Mouse (Mus musculus) heart, embryonic 16.5 days (tissue): Measurements from ENCODE around the gene Htr1d. TPM values are rescaled to one million over a fixed set of nuclear protein-coding genes. Genes with fewer than 3 reads are reported as not detected.

Experiments
- ATAC-seq: fragments of 200-750 bp; cut with Nextera tagmentation; replicated peaks from 2 replicates; pipeline ENCODE4 v1.8.0; 2017; ENCODE audit warnings: moderate number of reproducible peaks; ENCODE audit not compliant: insufficient read depth, low FRiP score; ENCODE audit errors: extremely low read depth
- H3K27ac ChIP-seq: fragments of 300-500 bp; sonication (generic); 2 replicates; pipeline ENCODE4 v1.5.1; 2014; ENCODE audit warnings: mild to moderate bottlenecking, low read length, control low read depth, moderate library complexity
- H3K27me3 ChIP-seq: fragments of 300-500 bp; sonication (generic); 2 replicates; pipeline ENCODE4 v1.6.1; 2014; ENCODE audit warnings: low read length, mixed read lengths; ENCODE audit not compliant: control insufficient read depth, insufficient read depth
- H3K36me3 ChIP-seq: fragments of 300-500 bp; sonication (generic); 2 replicates; pipeline ENCODE4 v1.6.1; 2014; ENCODE audit not compliant: control insufficient read depth, insufficient read depth
- H3K4me1 ChIP-seq: fragments of 300-500 bp; sonication (generic); 2 replicates; pipeline ENCODE4 v1.6.1; 2014; ENCODE audit warnings: low read length, mixed read lengths; ENCODE audit not compliant: control insufficient read depth, insufficient read depth
- H3K4me2 ChIP-seq: fragments of 300-500 bp; sonication (generic); 2 replicates; pipeline ENCODE4 v1.6.1; 2014; ENCODE audit warnings: low read depth, mild to moderate bottlenecking, control low read depth, low read length
- H3K4me3 ChIP-seq: fragments of 300-500 bp; sonication (generic); 2 replicates; pipeline ENCODE4 v1.5.1; 2014; ENCODE audit warnings: mild to moderate bottlenecking, control low read depth, low read length
- H3K9ac ChIP-seq: fragments of 300-500 bp; sonication (generic); 2 replicates; pipeline ENCODE4 v1.6.1; 2014; ENCODE audit warnings: low read length, control low read depth
- H3K9me3 ChIP-seq: fragments of 300-500 bp; sonication (generic); replicated peaks from 2 replicates; pipeline ENCODE4 v1.6.1; 2016; ENCODE audit warnings: low read length; ENCODE audit not compliant: control insufficient read depth
- WGBS: fragments of 180-500 bp; shearing (Covaris S2); extraction: QIAGEN DNeasy Blood & Tissue Kit; methylation state at CpG from one replicate; pipeline ENCODE4 v1.1.7; 2014; 5-methylcytosine and 5-hydroxymethylcytosine counted together
- polyA plus RNA-seq: library from polyadenylated mRNA; unstranded; fragments of >200 nt; fragmentation: Nextera tagmentation; extraction: Ambion mirVana; gene quantifications from 2 replicates; pipeline ENCODE4 v1.2.1, GENCODE M21; 2015

Htr1d gene
- 0.14 and 0.20 TPM in 2 replicates for polyA plus RNA-seq

- peak within 1 kb of the TSS; percentile 66 for H3K9ac ChIP-seq
- peaks cover 11% of the 10 kb centered on the region for H3K4me1 ChIP-seq
- H3K27me3 ChIP-seq = peaks cover 42% of the 10 kb centered on the region
- H3K9me3 ChIP-seq = no peaks in the 10 kb centered on the region
- H3K36me3 ChIP-seq = no peaks in the 10 kb centered on the region
- H3K4me2 ChIP-seq = peak within 1 kb of the TSS; percentile 95
- 77% methylated on average over 9 of the region's 9 CpGs for WGBS
- no peak for ATAC-seq
- no peak within 1 kb of the TSS for H3K27ac ChIP-seq
- H3K4me3 ChIP-seq = peak within 1 kb of the TSS; percentile 59
These were observed at the start of gene Htr1d for GRCm38 (mm10) chr4:136423224-136423623. TSS of gene Htr1d (plus strand) at chr4:136423524.

DNA sequence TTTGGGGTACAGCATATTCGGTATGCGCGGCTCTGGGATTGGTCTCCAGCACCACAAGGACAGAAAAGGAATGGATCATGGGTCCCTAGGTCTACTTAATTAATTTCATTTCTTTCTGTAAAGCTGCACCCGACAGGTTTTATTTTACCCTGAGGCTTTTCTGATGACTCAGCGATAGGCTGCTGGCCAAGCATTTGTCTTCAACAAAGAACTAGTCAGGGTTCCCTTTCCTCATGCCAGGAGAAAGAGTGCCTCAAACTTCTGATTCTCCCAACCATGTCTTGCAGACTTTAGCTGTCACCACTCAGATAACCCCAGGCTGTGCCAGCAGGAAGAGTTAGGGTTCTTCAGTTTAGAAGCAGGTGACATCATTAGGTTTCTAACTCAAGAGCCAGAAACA, 46.3 kb upstream of the Htr1d start:
- no peaks in the 10 kb centered on the region for H3K36me3 ChIP-seq
- H3K4me1 ChIP-seq = no peaks in the 10 kb centered on the region
- no peaks in the 10 kb centered on the region for H3K27me3 ChIP-seq
- H3K27ac ChIP-seq = no peak overlapping the region
- no peak overlapping the region for H3K4me2 ChIP-seq
- H3K9ac ChIP-seq = no peak overlapping the region
- ATAC-seq = no peak
- no peaks in the 10 kb centered on the region for H3K9me3 ChIP-seq
- H3K4me3 ChIP-seq = no peak overlapping the region
- 81% methylated on average over 5 of the region's 5 CpGs for WGBS

GRCm38 (mm10) chr4:136383052-136383451, 40.3 kb upstream of the Htr1d start:
- no peaks in the 10 kb centered on the region for H3K4me1 ChIP-seq
- no peak overlapping the region for H3K9ac ChIP-seq
- no peaks in the 10 kb centered on the region for H3K9me3 ChIP-seq
- H3K4me2 ChIP-seq = no peak overlapping the region
- no peak for ATAC-seq
- no peak overlapping the region for H3K4me3 ChIP-seq
- H3K27me3 ChIP-seq = no peaks in the 10 kb centered on the region
- no peak overlapping the region for H3K27ac ChIP-seq
- WGBS = 83% methylated on average over 5 of the region's 5 CpGs
- H3K36me3 ChIP-seq = no peaks in the 10 kb centered on the region

GRCm38 (mm10) chr4:136383839-136384238, 39.5 kb upstream of the Htr1d start:
- H3K27me3 ChIP-seq = peaks cover 4% of the 10 kb centered on the region; the same call in 1 of the 2 replicates
- WGBS = 74% methylated on average over 6 of the region's 6 CpGs
- H3K9ac ChIP-seq = no peak overlapping the region
- H3K27ac ChIP-seq = no peak overlapping the region
- no peaks in the 10 kb centered on the region for H3K4me1 ChIP-seq
- H3K4me2 ChIP-seq = no peak overlapping the region
- H3K9me3 ChIP-seq = no peaks in the 10 kb centered on the region
- ATAC-seq = no peak
- no peaks in the 10 kb centered on the region for H3K36me3 ChIP-seq
- H3K4me3 ChIP-seq = no peak overlapping the region

DNA sequence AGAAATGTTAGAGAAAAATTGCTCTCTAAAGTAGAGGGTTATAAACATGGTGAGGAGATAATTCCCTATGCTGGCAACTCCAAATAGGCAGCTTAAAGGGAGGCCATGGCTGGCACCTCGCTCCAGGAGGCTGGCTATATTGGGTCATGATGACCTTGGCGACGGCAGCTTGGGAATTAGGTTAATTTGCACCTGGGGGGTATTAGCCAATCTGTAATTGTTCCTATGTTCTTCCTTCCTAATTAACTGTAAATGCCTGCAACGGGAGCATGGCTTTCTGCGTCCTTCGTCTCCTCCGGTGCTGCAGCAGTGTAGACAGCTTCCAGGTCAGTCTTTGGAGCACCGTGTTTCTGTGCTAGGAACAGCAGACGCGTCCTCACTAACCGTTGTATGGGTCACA, 36.1 kb upstream of the Htr1d start:
- no peaks in the 10 kb centered on the region for H3K9me3 ChIP-seq
- 46% methylated on average over 11 of the region's 11 CpGs for WGBS
- no peak overlapping the region for H3K4me3 ChIP-seq
- H3K4me1 ChIP-seq = no peaks in the 10 kb centered on the region
- H3K4me2 ChIP-seq = no peak overlapping the region
- no peak overlapping the region for H3K9ac ChIP-seq
- H3K27me3 ChIP-seq = peaks cover 4% of the 10 kb centered on the region; the same call in 1 of the 2 replicates
- no peaks in the 10 kb centered on the region for H3K36me3 ChIP-seq
- no peak for ATAC-seq
- no peak overlapping the region for H3K27ac ChIP-seq

DNA sequence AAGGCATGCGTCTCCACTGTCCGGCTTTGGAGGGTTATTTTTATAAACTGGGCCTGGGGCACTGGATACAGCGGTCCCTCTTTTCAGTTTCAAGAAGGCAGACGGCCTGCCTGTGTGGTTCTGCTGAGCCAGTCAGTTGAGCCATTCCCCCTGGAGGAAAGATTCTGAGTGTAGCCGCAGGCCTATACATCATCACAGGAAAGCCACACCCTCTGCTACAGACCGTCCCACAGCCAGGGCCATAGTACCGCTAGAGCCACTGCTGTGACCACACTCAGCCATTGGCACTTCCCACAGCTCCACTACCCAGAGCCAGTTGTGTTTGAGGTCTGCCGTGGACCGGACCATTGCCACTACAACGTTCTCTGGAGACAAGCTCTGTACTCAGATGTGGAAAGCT, 21.5 kb upstream of the Htr1d start:
- 76% methylated on average over 10 of the region's 10 CpGs for WGBS
- H3K27ac ChIP-seq = no peak overlapping the region
- H3K9ac ChIP-seq = no peak overlapping the region
- H3K4me2 ChIP-seq = no peak overlapping the region
- no peaks in the 10 kb centered on the region for H3K27me3 ChIP-seq
- no peak overlapping the region for H3K4me3 ChIP-seq
- ATAC-seq = no peak
- H3K9me3 ChIP-seq = no peaks in the 10 kb centered on the region
- no peaks in the 10 kb centered on the region for H3K36me3 ChIP-seq
- no peaks in the 10 kb centered on the region for H3K4me1 ChIP-seq

DNA sequence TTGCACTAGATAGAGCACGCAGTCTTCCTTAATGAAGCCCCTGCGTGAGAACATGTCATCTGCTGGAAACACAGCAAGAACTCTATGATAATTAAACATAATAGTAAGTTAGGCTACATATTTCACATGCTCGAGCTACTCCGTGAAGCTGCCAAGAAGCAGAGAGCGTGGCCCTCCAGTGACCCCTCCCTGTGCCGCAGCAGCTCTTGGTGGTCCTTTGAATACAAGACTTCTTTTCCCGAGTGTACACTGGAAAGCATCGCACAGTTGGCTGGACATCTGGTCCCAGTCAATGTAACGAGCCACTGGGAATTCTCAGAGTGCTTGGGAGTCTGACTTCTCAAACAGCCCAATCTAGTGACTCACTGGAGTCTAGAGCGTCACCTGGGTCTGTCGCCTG, 15.5 kb upstream of the Htr1d start:
- Histone ChIP-seq H3K4me1 (no peaks in the 10 kb centered on the region), H3K9me3 (no peaks in the 10 kb centered on the region), H3K27me3 (no peaks in the 10 kb centered on the region), H3K4me3 (no peak overlapping the region), H3K4me2 (no peak overlapping the region), H3K9ac (no peak overlapping the region), H3K36me3 (no peaks in the 10 kb centered on the region), H3K27ac (no peak overlapping the region)
- 66% methylated on average over 11 of the region's 11 CpGs for WGBS
- ATAC-seq = no peak

GRCm38 (mm10) chr4:136411995-136412765, 11.1 kb upstream of the Htr1d start:
- H3K27me3 ChIP-seq = no peaks in the 10 kb centered on the region
- H3K4me1 ChIP-seq = no peaks in the 10 kb centered on the region
- no peak overlapping the region for H3K4me2 ChIP-seq
- WGBS = 73% methylated on average over 10 of the region's 10 CpGs
- H3K4me3 ChIP-seq = no peak overlapping the region
- no peaks in the 10 kb centered on the region for H3K9me3 ChIP-seq
- no peak overlapping the region for H3K9ac ChIP-seq
- no peak for ATAC-seq
- H3K36me3 ChIP-seq = no peaks in the 10 kb centered on the region
- H3K27ac ChIP-seq = no peak overlapping the region

DNA sequence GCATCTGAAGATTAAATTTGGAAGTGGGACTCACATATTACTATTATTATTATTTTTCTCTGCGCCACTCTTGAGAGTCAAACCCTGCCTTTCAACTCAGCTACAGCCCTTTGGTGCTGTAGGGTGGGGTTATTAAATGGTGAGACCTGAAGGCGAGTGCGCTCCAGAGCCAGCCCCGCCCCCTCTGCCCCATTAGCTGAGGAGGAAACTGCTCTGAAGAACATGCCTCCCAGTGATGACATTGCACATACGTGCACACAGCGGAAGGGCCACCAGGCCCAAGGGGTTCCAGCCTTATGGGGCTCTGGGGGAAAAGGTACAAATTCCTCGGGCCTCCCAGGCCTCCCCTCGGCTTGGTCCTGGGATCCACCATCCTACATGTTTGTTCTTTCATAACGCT, 7.8 kb upstream of the Htr1d start:
- ATAC-seq = no peak
- Histone ChIP-seq H3K36me3 (no peaks in the 10 kb centered on the region), H3K9me3 (no peaks in the 10 kb centered on the region), H3K27ac (no peak overlapping the region), H3K9ac (no peak overlapping the region), H3K27me3 (peaks cover 7% of the 10 kb centered on the region), H3K4me1 (no peaks in the 10 kb centered on the region), H3K4me3 (no peak overlapping the region), H3K4me2 (no peak overlapping the region)
- WGBS = 82% methylated on average over 9 of the region's 9 CpGs
